Mouse (Mus musculus) cerebellum, postnatal 25 days (tissue): ENCODE results near the gene Kcnj6.
"Not testable (repeated sequence)": the region's sequence is repeated elsewhere in the genome, so short reads cannot be mapped to it uniquely, and the experiment has no call there.

Source experiments
- DNase-seq, 2 experiments: peaks; one replicate each; pipeline ENCODE4 v3.0.0; 2021; ENCODE audit warnings: mixed read lengths in 2 of 2

The Kcnj6 gene

GRCm38 (mm10) chr16:94850393-94850792 is 147.1 kb downstream of the Kcnj6 start:
- no peak for DNase-seq

GRCm38 (mm10) chr16:94845996-94846395 is 151.5 kb downstream of the Kcnj6 start:
- no peak for DNase-seq

GRCm38 (mm10) chr16:94844769-94845168 is 152.7 kb downstream of the Kcnj6 start:
- DNase-seq: no peak

- DNase-seq: no peak
Observed at GRCm38 (mm10) chr16:94839398-94839797, 158.1 kb downstream of the Kcnj6 start.

GRCm38 (mm10) chr16:94837881-94838280 is 159.6 kb downstream of the Kcnj6 start:
- DNase-seq: no peak

- no peak for DNase-seq
Observed at GRCm38 (mm10) chr16:94834502-94834901, 163.0 kb downstream of the Kcnj6 start.

- no peak for DNase-seq
Observed at GRCm38 (mm10) chr16:94828166-94828565, 169.3 kb downstream of the Kcnj6 start.

- DNase-seq: peak; percentile 74 to 79
Observed at GRCm38 (mm10) chr16:94827092-94827585, 170.4 kb downstream of the Kcnj6 start.

- no peak for DNase-seq
Observed at GRCm38 (mm10) chr16:94825274-94825673, 172.2 kb downstream of the Kcnj6 start.

- no peak for DNase-seq
Observed at GRCm38 (mm10) chr16:94822611-94823010, 174.9 kb downstream of the Kcnj6 start.

- DNase-seq: peak in 1 of 2 experiments; percentile 57
Observed at GRCm38 (mm10) chr16:94821610-94822009, 175.9 kb downstream of the Kcnj6 start.

- peak; percentile 61 to 66 for DNase-seq
Observed at GRCm38 (mm10) chr16:94816391-94816790, 181.1 kb downstream of the Kcnj6 start.

- DNase-seq: peak; percentile 63 to 64
Observed at GRCm38 (mm10) chr16:94815891-94816290, 181.6 kb downstream of the Kcnj6 start.

GRCm38 (mm10) chr16:94809286-94809685 is 188.2 kb downstream of the Kcnj6 start:
- DNase-seq: not testable (repeated sequence)

GRCm38 (mm10) chr16:94798241-94798640 is 199.3 kb downstream of the Kcnj6 start:
- no peak for DNase-seq

- no peak for DNase-seq
Observed at GRCm38 (mm10) chr16:94797366-94797765, 200.1 kb downstream of the Kcnj6 start.

- no peak for DNase-seq
Observed at GRCm38 (mm10) chr16:94793041-94793440, 204.5 kb downstream of the Kcnj6 start.

- peak; percentile 69 to 77 for DNase-seq
Observed at GRCm38 (mm10) chr16:94789958-94790357, 207.5 kb downstream of the Kcnj6 start.

GRCm38 (mm10) chr16:94788716-94789115 is 208.8 kb downstream of the Kcnj6 start:
- no peak for DNase-seq

GRCm38 (mm10) chr16:94788165-94788564 is 209.3 kb downstream of the Kcnj6 start:
- peak; percentile 89 to 92 for DNase-seq

GRCm38 (mm10) chr16:94785873-94786272 is 211.6 kb downstream of the Kcnj6 start:
- no peak for DNase-seq

- peak in 1 of 2 experiments; percentile 49 for DNase-seq
Observed at GRCm38 (mm10) chr16:94783696-94784095, 213.8 kb downstream of the Kcnj6 start.

- peak; percentile 31 to 36 for DNase-seq
Observed at GRCm38 (mm10) chr16:94782110-94782946, 215.2 kb downstream of the Kcnj6 start.

GRCm38 (mm10) chr16:94773928-94774327 is 223.6 kb downstream of the Kcnj6 start:
- DNase-seq: no peak
